Mouse (Mus musculus) hindbrain, embryonic 11.5 days (tissue): ENCODE data around the gene Cxcl17. TPM values are rescaled to one million over a fixed set of nuclear protein-coding genes. Genes with fewer than 3 reads are reported as not detected.

Source experiments
- polyA plus RNA-seq: library from polyadenylated mRNA; unstranded; fragments of >200 nt; fragmentation: Nextera tagmentation; extraction: Ambion mirVana; gene quantifications from 2 replicates; pipeline ENCODE4 v1.2.1, GENCODE M21; 2014

Gene Cxcl17
- polyA plus RNA-seq, 1 experiment from 2014 or later, result not detected

Other genes with a start within 250 kb of the Cxcl17 start
- 40.1 and 51.9 TPM in 2 replicates for gene Pou2f2, start 233.2 kb downstream of the Cxcl17 start, polyA plus RNA-seq
- gene Dedd2, start 192.3 kb downstream of the Cxcl17 start, polyA plus RNA-seq, result 7.3 and 8.5 TPM in 2 replicates
- gene Zfp526, start 191.5 kb downstream of the Cxcl17 start, polyA plus RNA-seq, result 2.9 and 3.9 TPM in 2 replicates
- 14.1 and 16.1 TPM in 2 replicates for gene Gsk3a, start 175.0 kb downstream of the Cxcl17 start, polyA plus RNA-seq
- gene Erf, start 162.1 kb downstream of the Cxcl17 start, polyA plus RNA-seq, result 12.8 and 14.2 TPM in 2 replicates
- 25.4 and 39.0 TPM in 2 replicates for gene Cic, start 145.2 kb downstream of the Cxcl17 start, polyA plus RNA-seq
- gene Pafah1b3, start 114.9 kb downstream of the Cxcl17 start, polyA plus RNA-seq, result 335 and 344 TPM in 2 replicates
- gene Prr19, start 111.5 kb downstream of the Cxcl17 start, polyA plus RNA-seq, result 0.86 and 1.3 TPM in 2 replicates
- 9.9 and 10.6 TPM in 2 replicates for gene Tmem145, start 106.8 kb downstream of the Cxcl17 start, polyA plus RNA-seq
- gene Megf8, start 95.7 kb downstream of the Cxcl17 start, polyA plus RNA-seq, result 10.9 and 11.3 TPM in 2 replicates
- not detected in 2 replicates for gene Cnfn, start 43.2 kb downstream of the Cxcl17 start, polyA plus RNA-seq
- gene Lipe, start 14.2 kb downstream of the Cxcl17 start, polyA plus RNA-seq, result 2.6 and 3.3 TPM in 2 replicates
- 0.74 and 1.4 TPM in 2 replicates for gene Ceacam1, start 64.7 kb upstream of the Cxcl17 start, polyA plus RNA-seq
- not detected in 2 replicates for gene Ceacam2, start 127.0 kb upstream of the Cxcl17 start, polyA plus RNA-seq
- not detected in 2 replicates for gene Erich4, start 203.0 kb upstream of the Cxcl17 start, polyA plus RNA-seq
- 25.1 and 25.5 TPM in 2 replicates for gene Dmac2, start 206.5 kb upstream of the Cxcl17 start, polyA plus RNA-seq
- 0.36 and 0.91 TPM in 2 replicates for gene B3gnt8, start 213.8 kb upstream of the Cxcl17 start, polyA plus RNA-seq
- 32.9 and 35.2 TPM in 2 replicates for gene Bckdha, start 246.1 kb upstream of the Cxcl17 start, polyA plus RNA-seq
- 48.1 and 49.9 TPM in 2 replicates for gene Exosc5, start 246.3 kb upstream of the Cxcl17 start, polyA plus RNA-seq